Mouse (Mus musculus) limb, embryonic 15.5 days (tissue): Measurements from ENCODE around the gene Kazn. TPM values are rescaled to one million over a fixed set of nuclear protein-coding genes. Genes with fewer than 3 reads are reported as not detected.

Experiments
- ATAC-seq: fragments of 200-750 bp; cut with Nextera tagmentation; 2 replicates; pipeline ENCODE4 v1.8.0; 2017; ENCODE audit warnings: low read depth, moderate TSS enrichment; ENCODE audit not compliant: insufficient number of reproducible peaks, low FRiP score, low TSS enrichment
- H3K27ac ChIP-seq: fragments of 300-500 bp; sonication (generic); 2 replicates; pipeline ENCODE4 v1.5.1; 2015; ENCODE audit warnings: moderate library complexity, mild to moderate bottlenecking, inconsistent platforms
- H3K27me3 ChIP-seq: fragments of 300-500 bp; sonication (generic); 2 replicates; pipeline ENCODE4 v1.6.1; 2015; ENCODE audit warnings: inconsistent platforms
- H3K36me3 ChIP-seq: fragments of 300-500 bp; sonication (generic); 2 replicates; pipeline ENCODE4 v1.6.1; 2015; ENCODE audit warnings: inconsistent platforms
- H3K4me1 ChIP-seq: fragments of 300-500 bp; sonication (generic); 2 replicates; pipeline ENCODE4 v1.6.1; 2015; ENCODE audit warnings: inconsistent platforms
- H3K4me2 ChIP-seq: fragments of 300-500 bp; sonication (generic); 2 replicates; pipeline ENCODE4 v1.6.1; 2015; ENCODE audit warnings: mild to moderate bottlenecking, inconsistent platforms
- H3K4me3 ChIP-seq: fragments of 300-500 bp; sonication (generic); 2 replicates; pipeline ENCODE4 v1.5.1; 2015; ENCODE audit warnings: mild to moderate bottlenecking, inconsistent platforms
- H3K9ac ChIP-seq: fragments of 300-500 bp; sonication (generic); 2 replicates; pipeline ENCODE4 v1.6.1; 2015; ENCODE audit warnings: inconsistent platforms
- H3K9me3 ChIP-seq: fragments of 300-500 bp; sonication (generic); 2 replicates; pipeline ENCODE4 v1.6.1; 2016; ENCODE audit warnings: inconsistent platforms
- WGBS: fragments of 180-500 bp; shearing (Covaris S2); methylation state at CpG from one replicate; pipeline ENCODE4 v1.1.7; 2015; 5-methylcytosine and 5-hydroxymethylcytosine counted together
- polyA plus RNA-seq: library from polyadenylated mRNA; unstranded; fragments of >200 nt; fragmentation: Nextera tagmentation; extraction: Ambion mirVana; gene quantifications from 2 replicates; pipeline ENCODE4 v1.2.1, GENCODE M21; 2015

Kazn gene
- polyA plus RNA-seq, 1 experiment from 2014 or later, result 15.2 TPM

DNA sequence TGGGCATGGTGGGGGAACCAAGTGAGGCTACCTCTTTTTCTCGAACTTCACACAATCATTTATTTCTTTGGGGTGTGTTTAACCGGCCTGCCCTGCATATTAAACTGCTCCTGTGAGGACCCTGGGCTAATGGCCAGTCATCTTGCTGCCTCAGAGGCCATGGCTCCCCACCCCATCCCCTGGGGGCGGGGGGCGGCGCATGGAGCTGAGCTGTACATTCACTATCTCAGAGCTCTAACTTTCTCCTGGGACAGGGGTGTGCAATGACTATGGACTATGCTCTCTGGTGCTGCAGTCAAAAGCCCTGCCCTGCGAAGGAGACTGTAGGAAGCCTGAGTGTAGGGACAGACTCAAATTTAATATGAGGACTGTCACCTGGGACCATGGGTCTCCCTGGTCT lies 22.2 kb downstream of the Kazn start:
- no peak overlapping the region for H3K27ac ChIP-seq
- WGBS, result 68% methylated on average over 6 of the region's 6 CpGs
- H3K4me3 ChIP-seq, result no peak overlapping the region
- ATAC-seq, result no peak
- no peaks in the 10 kb centered on the region for H3K36me3 ChIP-seq
- peaks cover 48% of the 10 kb centered on the region for H3K4me1 ChIP-seq
- H3K27me3 ChIP-seq, result no peaks in the 10 kb centered on the region
- no peaks in the 10 kb centered on the region for H3K9me3 ChIP-seq
- no peak overlapping the region for H3K4me2 ChIP-seq
- H3K9ac ChIP-seq, result no peak overlapping the region

DNA sequence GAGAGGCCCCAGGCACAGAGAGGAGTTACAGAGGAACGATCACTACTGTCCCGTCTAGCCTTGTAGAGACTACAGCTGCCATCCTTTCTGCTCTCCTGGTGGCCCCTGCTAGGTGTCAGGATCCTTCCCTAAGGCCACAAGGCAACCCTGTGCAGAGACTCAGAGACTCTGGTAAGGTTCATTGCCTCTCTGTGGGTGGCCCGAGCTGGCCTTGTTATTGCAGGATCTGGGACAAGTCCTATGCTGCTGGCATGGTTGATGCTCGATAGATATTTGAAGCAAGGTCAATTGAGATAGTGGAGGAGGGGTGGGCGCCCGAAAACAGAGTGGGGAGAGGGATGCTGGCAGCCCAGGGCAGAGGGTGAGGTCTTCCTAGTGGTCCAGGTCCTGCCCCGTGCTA lies 23.4 kb downstream of the Kazn start:
- H3K27ac ChIP-seq, result no peak overlapping the region
- 71% methylated on average over 7 of the region's 7 CpGs for WGBS
- H3K4me1 ChIP-seq, result peaks cover 42% of the 10 kb centered on the region
- H3K36me3 ChIP-seq, result no peaks in the 10 kb centered on the region
- no peaks in the 10 kb centered on the region for H3K9me3 ChIP-seq
- H3K4me3 ChIP-seq, result no peak overlapping the region
- H3K9ac ChIP-seq, result no peak overlapping the region
- no peak for ATAC-seq
- H3K27me3 ChIP-seq, result no peaks in the 10 kb centered on the region
- no peak overlapping the region for H3K4me2 ChIP-seq

DNA sequence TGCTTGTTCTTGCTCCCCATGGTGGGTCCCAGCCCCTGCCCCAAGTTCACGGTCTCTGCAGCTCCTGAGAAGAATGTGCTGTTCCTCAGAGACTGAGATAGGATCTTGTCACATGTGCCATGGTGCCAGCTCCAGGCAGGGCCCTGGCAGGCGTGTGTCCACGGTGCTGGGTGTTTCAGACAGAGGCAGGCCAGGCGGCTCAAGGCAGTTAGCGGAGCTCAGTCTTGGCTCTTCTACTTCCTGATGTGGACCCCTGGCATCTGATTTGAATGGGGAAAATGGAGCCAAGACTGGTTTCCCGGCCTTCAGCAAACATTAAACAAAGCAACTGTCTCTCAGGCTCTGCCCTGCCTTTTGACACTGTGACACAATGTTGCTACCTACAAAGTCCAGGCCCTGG lies 24.7 kb downstream of the Kazn start:
- no peak for ATAC-seq
- peak overlapping the region; percentile 27; the same call in 1 of the 2 replicates for H3K27ac ChIP-seq
- H3K36me3 ChIP-seq, result no peaks in the 10 kb centered on the region
- H3K4me3 ChIP-seq, result no peak overlapping the region
- 65% methylated on average over 6 of the region's 6 CpGs for WGBS
- peaks cover 42% of the 10 kb centered on the region for H3K4me1 ChIP-seq
- no peak overlapping the region for H3K4me2 ChIP-seq
- H3K9ac ChIP-seq, result no peak overlapping the region
- no peaks in the 10 kb centered on the region for H3K27me3 ChIP-seq
- H3K9me3 ChIP-seq, result no peaks in the 10 kb centered on the region

DNA sequence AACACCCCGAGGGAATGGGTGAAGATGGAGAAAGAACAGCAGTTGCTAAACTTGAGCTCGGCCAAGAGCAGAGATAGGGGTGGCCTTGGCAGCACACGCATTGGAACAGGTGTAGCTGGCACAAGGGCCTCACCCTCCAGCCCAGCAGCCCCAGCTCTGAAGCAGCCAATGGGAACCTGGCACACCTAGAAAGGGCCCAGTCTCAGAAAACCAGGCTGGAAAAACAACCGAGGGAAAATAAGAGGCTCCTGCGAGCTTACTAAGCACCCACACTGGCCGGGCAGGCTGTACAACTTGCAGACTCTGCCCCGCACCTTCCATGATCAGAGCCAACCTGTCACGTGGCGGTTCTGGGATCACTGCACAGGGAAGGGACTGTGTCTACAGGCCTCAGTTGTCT lies 26.8 kb downstream of the Kazn start:
- no peak overlapping the region for H3K4me2 ChIP-seq
- H3K27ac ChIP-seq, result peak overlapping the region; percentile 57; the same call in 1 of the 2 replicates
- no peaks in the 10 kb centered on the region for H3K27me3 ChIP-seq
- 70% methylated on average over 9 of the region's 9 CpGs for WGBS
- no peak overlapping the region for H3K4me3 ChIP-seq
- H3K9me3 ChIP-seq, result no peaks in the 10 kb centered on the region
- no peaks in the 10 kb centered on the region; the same call in 1 of the 2 replicates for H3K36me3 ChIP-seq
- no peak for ATAC-seq
- H3K4me1 ChIP-seq, result peaks cover 47% of the 10 kb centered on the region
- H3K9ac ChIP-seq, result no peak overlapping the region

DNA sequence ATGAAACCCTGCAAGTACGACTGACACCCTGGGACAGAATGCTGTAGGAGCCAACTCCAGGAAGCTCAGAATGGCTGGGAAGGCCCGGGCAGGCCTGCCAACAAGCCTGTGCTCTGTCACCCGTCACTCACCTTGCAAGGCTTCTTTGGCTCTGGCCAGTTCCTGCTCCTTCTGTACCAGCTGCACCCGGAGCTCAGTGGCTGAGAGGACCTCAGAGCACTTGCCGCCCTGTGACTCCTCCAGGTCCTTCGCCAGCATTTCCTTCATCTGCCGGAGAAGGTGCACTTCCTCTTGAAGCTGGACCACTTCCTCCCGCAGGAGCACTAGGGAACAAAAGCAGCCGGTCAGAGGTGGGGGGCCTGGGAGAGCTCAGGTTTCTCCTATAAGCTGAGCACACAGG lies 29.3 kb downstream of the Kazn start:
- Histone ChIP-seq H3K27me3 (no peaks in the 10 kb centered on the region), H3K4me3 (no peak overlapping the region), H3K9me3 (no peaks in the 10 kb centered on the region), H3K9ac (no peak overlapping the region), H3K36me3 (no peaks in the 10 kb centered on the region; the same call in 1 of the 2 replicates), H3K4me1 (peaks cover 43% of the 10 kb centered on the region), H3K27ac (peak overlapping the region; percentile 33; the same call in 1 of the 2 replicates), H3K4me2 (no peak overlapping the region)
- no peak for ATAC-seq
- 45% methylated on average over 9 of the region's 9 CpGs for WGBS

DNA sequence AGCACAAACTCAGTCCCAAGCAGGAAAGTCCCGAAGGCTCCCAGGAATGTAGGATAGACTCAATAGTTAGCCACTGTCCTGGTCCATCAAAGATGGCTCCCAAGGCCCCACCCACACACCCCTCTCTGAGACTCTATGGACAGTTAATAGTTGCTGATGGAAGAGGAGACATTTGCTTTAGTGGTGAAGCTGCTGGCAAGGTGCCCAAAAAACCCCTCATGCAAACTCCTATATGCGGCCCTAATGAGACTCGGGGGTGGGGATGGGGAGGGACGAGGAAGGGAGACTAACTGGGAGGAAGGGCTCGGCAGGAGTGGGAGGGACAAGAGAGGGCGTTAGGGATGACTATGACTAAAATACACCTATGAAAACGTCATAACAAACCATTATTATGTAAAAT lies 29.7 kb downstream of the Kazn start:
- 57% methylated on average over 7 of the region's 7 CpGs for WGBS
- Histone ChIP-seq H3K4me2 (no peak overlapping the region), H3K4me1 (peaks cover 40% of the 10 kb centered on the region), H3K9ac (no peak overlapping the region), H3K9me3 (no peaks in the 10 kb centered on the region), H3K36me3 (no peaks in the 10 kb centered on the region; the same call in 1 of the 2 replicates), H3K27ac (peak overlapping the region; percentile 17; the same call in 1 of the 2 replicates), H3K27me3 (no peaks in the 10 kb centered on the region), H3K4me3 (no peak overlapping the region)
- 0 out of 2 replicates have a peak, but pooled peaks have one; percentile 5 for ATAC-seq

DNA sequence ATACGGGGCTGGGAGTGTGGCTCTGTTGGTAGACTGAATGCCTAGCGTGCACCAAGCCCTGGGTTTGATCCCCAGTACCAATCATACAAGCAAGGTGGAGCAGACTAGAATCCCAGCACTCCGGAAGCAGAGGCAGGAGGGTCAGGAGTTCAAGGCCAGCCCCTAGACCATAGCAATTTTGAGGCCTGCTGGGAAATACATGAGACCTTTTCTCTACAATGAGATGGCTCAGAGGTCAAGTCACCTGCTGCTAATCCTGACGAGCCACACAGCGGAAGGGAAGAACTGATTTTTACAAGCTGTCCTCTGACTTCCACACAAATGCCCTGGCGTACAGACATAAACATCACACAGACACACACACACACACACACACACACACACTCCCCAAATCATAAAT lies 33.5 kb downstream of the Kazn start:
- Histone ChIP-seq H3K27me3 (no peaks in the 10 kb centered on the region), H3K4me3 (no peak overlapping the region), H3K4me1 (peaks cover 19% of the 10 kb centered on the region), H3K9ac (no peak overlapping the region), H3K9me3 (no peaks in the 10 kb centered on the region), H3K27ac (no peak overlapping the region), H3K4me2 (no peak overlapping the region), H3K36me3 (peaks cover 4% of the 10 kb centered on the region)
- no peak for ATAC-seq
- 88% methylated on average over 6 of the region's 6 CpGs for WGBS

DNA sequence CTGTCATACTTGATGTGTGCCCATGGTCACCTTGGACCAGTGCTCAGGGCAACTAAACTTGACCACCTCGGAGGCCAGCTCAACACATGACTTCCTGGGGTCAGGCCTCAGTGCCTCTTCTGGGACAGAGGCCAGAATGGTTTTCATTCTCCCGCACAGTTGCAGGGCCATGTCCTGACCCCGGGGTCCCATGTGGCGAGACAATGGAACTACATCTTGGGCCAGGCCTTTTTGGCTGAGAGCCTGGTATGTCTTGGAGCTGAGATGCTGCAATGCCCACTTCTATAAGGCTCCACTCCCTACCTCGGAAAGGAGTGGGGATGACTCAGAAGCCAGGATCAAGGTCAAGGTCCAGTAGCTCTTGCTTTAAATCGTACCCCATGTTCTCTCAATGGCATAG lies 42.6 kb downstream of the Kazn start:
- no peaks in the 10 kb centered on the region for H3K27me3 ChIP-seq
- H3K27ac ChIP-seq, result no peak overlapping the region
- H3K9me3 ChIP-seq, result no peaks in the 10 kb centered on the region
- ATAC-seq, result 0 out of 2 replicates have a peak, but pooled peaks have one; percentile 13
- 77% methylated on average over 6 of the region's 6 CpGs for whole genome bisulfite sequencing
- peaks cover 11% of the 10 kb centered on the region for H3K4me1 ChIP-seq
- no peak overlapping the region for H3K9ac ChIP-seq
- H3K4me2 ChIP-seq, result no peak overlapping the region
- H3K36me3 ChIP-seq, result no peaks in the 10 kb centered on the region
- no peak overlapping the region for H3K4me3 ChIP-seq

DNA sequence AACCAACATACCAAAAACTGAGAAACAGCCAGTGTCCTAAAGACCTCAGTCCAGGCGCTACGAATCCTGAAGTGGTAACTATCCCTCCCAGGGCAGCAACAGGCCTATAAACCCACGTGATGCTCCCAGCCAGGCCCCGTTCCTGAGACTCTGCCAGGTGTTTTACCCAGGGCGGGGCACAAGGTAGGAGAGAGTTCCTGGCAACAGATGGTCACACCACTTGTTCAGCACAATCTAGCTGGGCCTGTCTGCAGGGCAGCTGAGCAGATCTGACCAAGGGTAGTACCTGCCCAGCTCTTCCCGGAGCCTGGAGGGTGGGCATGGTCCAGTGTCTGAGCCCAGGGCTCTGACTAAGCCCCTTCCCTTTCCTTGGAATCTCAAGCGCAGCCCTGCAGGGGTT lies 45.4 kb downstream of the Kazn start:
- Histone ChIP-seq H3K4me2 (no peak overlapping the region), H3K36me3 (no peaks in the 10 kb centered on the region), H3K9me3 (no peaks in the 10 kb centered on the region), H3K27me3 (no peaks in the 10 kb centered on the region), H3K9ac (no peak overlapping the region), H3K4me1 (peaks cover 11% of the 10 kb centered on the region), H3K4me3 (no peak overlapping the region), H3K27ac (0 out of 2 replicates have a peak overlapping the region, but pooled peaks have one; percentile 5)
- ATAC-seq, result no peak
- 56% methylated on average over 7 of the region's 7 CpGs for WGBS

DNA sequence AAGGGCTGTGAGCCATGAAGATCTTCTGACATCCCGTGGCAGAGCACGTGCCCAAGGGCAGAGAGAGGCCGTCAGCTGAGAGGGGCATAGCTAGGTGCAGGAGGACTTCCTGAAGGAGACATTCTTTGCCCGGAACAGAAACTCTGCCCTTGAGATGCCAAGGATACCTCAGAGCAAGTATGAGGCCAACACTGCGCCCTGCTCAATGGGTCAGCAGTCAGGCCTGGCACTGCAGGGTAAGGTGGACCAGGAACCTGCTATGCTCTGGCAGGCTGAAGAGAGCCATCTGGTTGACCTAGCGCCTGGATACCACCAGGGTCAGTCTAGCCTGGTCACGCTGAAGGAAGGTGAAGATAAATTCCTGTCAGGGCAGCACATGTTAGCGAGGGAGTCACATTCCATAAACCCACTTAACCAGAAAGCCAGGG lies 46.0 kb downstream of the Kazn start:
- Histone ChIP-seq H3K4me1 (peaks cover 11% of the 10 kb centered on the region), H3K9ac (no peak overlapping the region), H3K4me2 (no peak overlapping the region), H3K4me3 (no peak overlapping the region), H3K36me3 (no peaks in the 10 kb centered on the region), H3K27ac (no peak overlapping the region), H3K27me3 (no peaks in the 10 kb centered on the region), H3K9me3 (no peaks in the 10 kb centered on the region)
- 79% methylated on average over 8 of the region's 8 CpGs for WGBS
- no peak for ATAC-seq

DNA sequence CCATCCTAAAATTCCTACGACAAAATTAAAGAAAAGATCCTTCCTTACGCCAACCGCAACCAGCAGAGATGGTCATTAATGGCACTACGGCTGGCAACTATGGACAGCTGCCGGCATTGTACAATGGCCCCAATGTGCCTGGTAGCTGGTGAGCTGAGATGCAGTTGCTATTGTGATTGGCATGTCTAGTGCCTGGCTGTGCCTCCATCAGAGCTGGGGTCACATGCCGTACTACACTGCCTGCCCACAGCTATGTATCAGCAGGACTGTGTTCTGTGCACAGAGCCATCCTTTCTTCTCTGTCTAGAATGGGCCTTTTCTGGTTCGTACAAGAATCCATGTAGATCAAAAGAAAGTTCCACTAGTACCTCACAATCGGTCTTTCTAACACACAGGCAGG lies 49.2 kb downstream of the Kazn start:
- ATAC-seq, result no peak
- H3K4me3 ChIP-seq, result no peak overlapping the region
- WGBS, result 89% methylated on average over 8 of the region's 8 CpGs
- no peaks in the 10 kb centered on the region for H3K27me3 ChIP-seq
- H3K36me3 ChIP-seq, result no peaks in the 10 kb centered on the region
- no peak overlapping the region for H3K4me2 ChIP-seq
- no peak overlapping the region for H3K9ac ChIP-seq
- H3K4me1 ChIP-seq, result peaks cover 18% of the 10 kb centered on the region
- H3K9me3 ChIP-seq, result no peaks in the 10 kb centered on the region
- H3K27ac ChIP-seq, result no peak overlapping the region

DNA sequence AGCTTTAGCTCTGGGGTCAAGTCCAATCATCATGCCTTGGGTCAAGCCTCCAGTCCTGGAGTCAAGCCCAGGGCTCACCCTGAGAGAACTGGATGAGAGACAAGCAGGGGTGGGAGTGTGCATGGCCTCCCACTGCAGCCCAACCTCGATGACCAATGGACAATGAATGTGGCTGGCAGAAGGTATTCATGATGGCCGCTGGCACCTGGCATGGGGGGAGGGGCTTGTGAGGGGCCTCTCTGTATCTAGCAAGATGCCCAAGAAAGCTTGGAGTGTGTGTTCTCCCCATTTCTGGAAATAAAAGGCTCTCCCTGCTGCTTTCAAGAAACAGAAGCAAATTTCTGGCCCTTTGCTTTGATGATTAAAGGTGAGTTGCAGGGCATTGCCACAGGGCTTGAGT lies 50.7 kb downstream of the Kazn start:
- 85% methylated on average over 2 of the region's 2 CpGs for WGBS

DNA sequence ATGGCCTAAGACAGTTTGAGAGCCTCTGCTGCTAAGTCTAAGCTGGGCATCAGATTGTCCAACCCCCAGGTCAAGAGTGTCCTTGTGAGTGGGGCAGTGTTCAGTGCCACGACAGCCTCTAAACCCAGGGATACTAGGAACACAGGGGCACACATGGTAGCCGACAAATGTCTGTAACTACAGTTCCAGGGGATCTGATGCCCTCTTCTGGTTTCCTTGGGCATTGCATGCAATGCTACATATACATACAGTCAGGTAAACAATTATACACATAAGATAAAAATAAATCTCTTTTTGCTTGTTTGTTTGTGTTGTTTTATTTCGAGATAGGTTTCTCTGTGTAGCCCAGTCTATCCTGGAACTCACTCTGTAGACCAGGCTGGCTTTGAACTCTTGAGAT lies 53.0 kb downstream of the Kazn start:
- H3K27ac ChIP-seq, result no peak overlapping the region
- no peaks in the 10 kb centered on the region for H3K27me3 ChIP-seq
- 92% methylated on average over 3 of the region's 3 CpGs for WGBS
- H3K4me3 ChIP-seq, result no peak overlapping the region
- H3K9me3 ChIP-seq, result no peaks in the 10 kb centered on the region
- no peak overlapping the region for H3K9ac ChIP-seq
- H3K4me1 ChIP-seq, result peaks cover 40% of the 10 kb centered on the region
- H3K4me2 ChIP-seq, result no peak overlapping the region
- ATAC-seq, result no peak
- H3K36me3 ChIP-seq, result no peaks in the 10 kb centered on the region

More for the DNA sequence above, 50.7 kb downstream of the Kazn start:
- Histone ChIP-seq H3K36me3 (no peaks in the 10 kb centered on the region), H3K9ac (no peak overlapping the region), H3K27ac (no peak overlapping the region), H3K4me1 (peaks cover 18% of the 10 kb centered on the region), H3K4me2 (no peak overlapping the region), H3K9me3 (no peaks in the 10 kb centered on the region), H3K27me3 (no peaks in the 10 kb centered on the region), H3K4me3 (no peak overlapping the region)
- no peak for ATAC-seq
